Mouse (Mus musculus): ENCODE results near the gene Gm20388.

GRCm38 (mm10) chr8:120741815-120742530 is 831.3 kb downstream of the Gm20388 start:
- no peak for TF ChIP-seq CTCF (IDR thresholded peaks at IDR 0.05; ENCODE audit: borderline replicate concordance, extremely low read depth, insufficient read depth, insufficient read length)
- TF ChIP-seq POLR2A (IDR thresholded peaks at IDR 0.05; ENCODE audit: borderline replicate concordance, extremely low read depth, insufficient read depth, insufficient read length, poor library complexity, severe bottlenecking), result no peak

Measured in brain, embryonic 14.5 days (tissue).